Mouse (Mus musculus) granulocyte monocyte progenitor cell, adult 5-6 weeks (primary cell): ENCODE measurements around the gene Rps6kb1. TPM values are rescaled to one million over a fixed set of nuclear protein-coding genes. Genes with fewer than 3 reads are reported as not detected.

Experiments
- ATAC-seq: replicated peaks from 2 replicates; pipeline ENCODE4 v1.8.0; 2016; ENCODE audit warnings: mild to moderate bottlenecking, moderate TSS enrichment, inconsistent platforms; ENCODE audit not compliant: poor library complexity, severe bottlenecking
- total RNA-seq, 2 experiments: library from RNA; stranded (forward) in 1 of 2; stranded (reverse) in 1 of 2; fragments of 200-712, 200-1000 nt in 1 of 2; fragments of >200 nt in 1 of 2; fragmentation: Nextera tagmentation in 1 of 2; gene quantifications; 2 replicates each; pipeline ENCODE4 v1.2.3; 2014 to 2017

Rps6kb1 gene
- total RNA-seq (2014; fragmentation: Nextera tagmentation) (29.5 and 30.5 TPM in 2 replicates), total RNA-seq (2017) (38.2 and 54.1 TPM in 2 replicates)

GRCm38 (mm10) chr11:86544639-86545299 is at the start of gene Rps6kb1, which contains the start of gene Tubd1:
Rps6kb1 (minus strand) TSS chr11:86544805.
Tubd1 (plus strand) TSS chr11:86544991.
- peak; percentile 89 for ATAC-seq

GRCm38 (mm10) chr11:86593443-86593842 is 48.8 kb upstream of the Rps6kb1 start:
- no peak for ATAC-seq

- peak; percentile 94 for ATAC-seq
Measured at GRCm38 (mm10) chr11:86592993-86593392, 48.4 kb upstream of the Rps6kb1 start.

- no peak for ATAC-seq
Measured at GRCm38 (mm10) chr11:86591931-86592616, 47.5 kb upstream of the Rps6kb1 start.

GRCm38 (mm10) chr11:86591301-86591845 is 46.8 kb upstream of the Rps6kb1 start:
- ATAC-seq: no peak

- no peak for ATAC-seq
Measured at GRCm38 (mm10) chr11:86590579-86590978, 46.0 kb upstream of the Rps6kb1 start.

GRCm38 (mm10) chr11:86590066-86590465 is 45.5 kb upstream of the Rps6kb1 start:
- no peak for ATAC-seq

- ATAC-seq: no peak
Measured at GRCm38 (mm10) chr11:86588583-86589298, 44.1 kb upstream of the Rps6kb1 start.

- no peak for ATAC-seq
Measured at GRCm38 (mm10) chr11:86587830-86588229, 43.2 kb upstream of the Rps6kb1 start.

- ATAC-seq: peak; percentile 83
Measured at GRCm38 (mm10) chr11:86586868-86587792, 42.5 kb upstream of the Rps6kb1 start.

- ATAC-seq: peak; percentile 6; the same call in 1 of the 2 replicates
Measured at GRCm38 (mm10) chr11:86586177-86586867, 41.7 kb upstream of the Rps6kb1 start.

GRCm38 (mm10) chr11:86585598-86585984 is 41.0 kb upstream of the Rps6kb1 start:
- ATAC-seq: no peak

GRCm38 (mm10) chr11:86584898-86585597 is 40.4 kb upstream of the Rps6kb1 start:
- ATAC-seq: no peak

GRCm38 (mm10) chr11:86583990-86584897 is 39.6 kb upstream of the Rps6kb1 start:
- ATAC-seq: no peak

- ATAC-seq: no peak
Measured at GRCm38 (mm10) chr11:86583313-86583825, 38.8 kb upstream of the Rps6kb1 start.

- ATAC-seq: no peak
Measured at GRCm38 (mm10) chr11:86582543-86583260, 38.1 kb upstream of the Rps6kb1 start.
